9 mouse cellular contexts compared by ENCODE assay signal in the genomic region with DNA sequence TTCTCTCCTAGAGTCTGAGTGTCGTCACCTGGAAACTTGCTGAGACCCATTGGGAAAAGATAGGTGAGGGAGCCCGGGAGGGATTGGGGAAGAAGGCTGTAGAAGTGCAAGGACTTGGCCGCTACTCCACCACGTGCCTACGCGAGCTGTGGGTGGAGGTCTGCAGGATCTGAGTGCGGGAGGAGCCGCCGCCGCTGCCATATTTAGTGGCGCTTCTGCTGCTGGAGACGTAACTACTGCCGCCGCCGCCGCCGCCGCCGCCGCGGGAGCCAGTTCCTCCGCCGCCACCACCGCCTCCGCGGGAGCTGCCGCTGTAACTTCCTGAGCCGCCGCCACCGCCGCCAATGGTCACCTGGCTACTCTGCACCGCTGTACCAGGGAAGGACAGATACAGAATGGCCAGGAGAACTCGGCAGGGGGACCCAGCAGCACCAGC. TPM values are rescaled to one million over a fixed set of nuclear protein-coding genes. Genes with fewer than 3 reads are reported as not detected.
DNase-seq lines count a peak whose midpoint lies in the region; ATAC-seq and TF ChIP-seq lines count a peak whose summit lies in the region.
"Had no signal": no experiment of that assay in that cellular context is flagged by ENCODE, and none has a peak within 500 bp of the region (broad histone marks: within the 10 kb centered on the region; RNA-seq: fewer than 3 reads in every experiment).

No protein-coding gene starts in this region.

- no peaks in the 10 kb centered on the region for H3K9me3 ChIP-seq in heart, embryonic 16.5 days (replicated peaks; ENCODE audit: control insufficient read depth, low read length)
- no peaks in the 10 kb centered on the region for H3K9me3 ChIP-seq in kidney, postnatal 0 days (replicated peaks; ENCODE audit: low read length)
- H3K9me3 ChIP-seq in liver, postnatal 0 days (ENCODE audit: low read length) = no peaks in the 10 kb centered on the region
- H3K9me3 ChIP-seq in neural tube, embryonic 12.5 days = no peaks in the 10 kb centered on the region

- peak overlapping the region; percentile 79 for H3K4me2 ChIP-seq in heart, embryonic 16.5 days (ENCODE audit: low read depth, low read length)
- peak overlapping the region; percentile 79 for H3K4me2 ChIP-seq in kidney, postnatal 0 days (ENCODE audit: low read length)
- H3K4me2 ChIP-seq in liver, postnatal 0 days (ENCODE audit: low read depth, low read length) = peak overlapping the region; percentile 66
- H3K4me2 ChIP-seq in neural tube, embryonic 12.5 days (replicated peaks) = peak overlapping the region; percentile 89

- TF ChIP-seq CTCF in kidney, postnatal 0 days (IDR thresholded peaks at IDR 0.05; ENCODE audit: low read depth) = no peak
- TF ChIP-seq CTCF in liver, postnatal 0 days (IDR thresholded peaks at IDR 0.05; ENCODE audit: low read depth) = no peak

- DNase-seq in gastrocnemius, postnatal 14 days = peak; percentile 9
- DNase-seq in gastrocnemius, postnatal 36 days = no peak
- DNase-seq in embryo, embryonic 10.5 days (ENCODE audit: low spot score) = peak; percentile 51
- DNase-seq in kidney, postnatal 0 days (ENCODE audit: low spot score) = peak; percentile 57
- DNase-seq in liver, postnatal 0 days = peak; percentile 50
- peak; percentile 60 for DNase-seq in urinary bladder, postnatal 14 days (ENCODE audit: low spot score)

- TF ChIP-seq EP300 in liver, postnatal 0 days (IDR thresholded peaks at IDR 0.05; ENCODE audit: low read depth) = no peak

- peak overlapping the region; percentile 51 for H3K4me3 ChIP-seq in heart, embryonic 16.5 days (ENCODE audit: low read length)
- peak overlapping the region; percentile 32 for H3K4me3 ChIP-seq in kidney, postnatal 0 days (replicated peaks; ENCODE audit: low read depth, low read length)
- H3K4me3 ChIP-seq in liver, postnatal 0 days (ENCODE audit: low read depth, low read length) = peak overlapping the region; percentile 28
- peak overlapping the region; percentile 39 for H3K4me3 ChIP-seq in neural tube, embryonic 12.5 days

- under 1% methylated on average over 33 of the region's 33 CpGs for WGBS in heart, embryonic 16.5 days
- WGBS in kidney, postnatal 0 days = under 1% methylated on average over 31 of the region's 33 CpGs
- under 1% methylated on average over 33 of the region's 33 CpGs for WGBS in liver, postnatal 0 days (ENCODE audit: insufficient replicate concordance)
- under 1% methylated on average over 33 of the region's 33 CpGs for WGBS in neural tube, embryonic 12.5 days

- no peak for ATAC-seq in heart, embryonic 16.5 days (replicated peaks; ENCODE audit: extremely low read depth, insufficient read depth, low FRiP score)
- ATAC-seq in kidney, postnatal 0 days (replicated peaks; ENCODE audit: low FRiP score, low read depth) = no peak; the same call in 1 of the 2 replicates
- ATAC-seq in liver, postnatal 0 days = no peak
- no peak for ATAC-seq in neural tube, embryonic 12.5 days (ENCODE audit: low FRiP score, low read depth)

- H3K27me3 ChIP-seq in heart, embryonic 16.5 days (ENCODE audit: control insufficient read depth, insufficient read depth, low read length) = peaks cover 43% of the 10 kb centered on the region
- H3K27me3 ChIP-seq in kidney, postnatal 0 days (ENCODE audit: insufficient read depth, low read length) = no peaks in the 10 kb centered on the region; the same call in 1 of the 2 replicates
- peaks cover 43% of the 10 kb centered on the region for H3K27me3 ChIP-seq in liver, postnatal 0 days (ENCODE audit: insufficient read depth, low read length)
- H3K27me3 ChIP-seq in neural tube, embryonic 12.5 days (replicated peaks) = peaks cover 48% of the 10 kb centered on the region

- H3K4me1 ChIP-seq in heart, embryonic 16.5 days (ENCODE audit: control insufficient read depth, insufficient read depth, low read length) = peaks cover 4% of the 10 kb centered on the region; the same call in 1 of the 2 replicates
- H3K4me1 ChIP-seq in kidney, postnatal 0 days (replicated peaks; ENCODE audit: insufficient read depth, low read length) = no peaks in the 10 kb centered on the region
- peaks cover 6% of the 10 kb centered on the region; the same call in 1 of the 2 replicates for H3K4me1 ChIP-seq in liver, postnatal 0 days (ENCODE audit: insufficient read depth)
- peaks cover 14% of the 10 kb centered on the region for H3K4me1 ChIP-seq in neural tube, embryonic 12.5 days

- no peak overlapping the region for H3K27ac ChIP-seq in heart, embryonic 16.5 days (ENCODE audit: low read length)
- H3K27ac ChIP-seq in kidney, postnatal 0 days = no peak overlapping the region
- H3K27ac ChIP-seq in liver, postnatal 0 days (ENCODE audit: low read depth) = no peak overlapping the region
- H3K27ac ChIP-seq in neural tube, embryonic 12.5 days = no peak overlapping the region
- H3K27ac ChIP-seq: macrophage had no signal

- H3K36me3 ChIP-seq in heart, embryonic 16.5 days (ENCODE audit: control insufficient read depth, insufficient read depth) = no peaks in the 10 kb centered on the region
- no peaks in the 10 kb centered on the region for H3K36me3 ChIP-seq in kidney, postnatal 0 days (ENCODE audit: insufficient read depth, low read length)
- no peaks in the 10 kb centered on the region for H3K36me3 ChIP-seq in liver, postnatal 0 days (replicated peaks; ENCODE audit: insufficient read depth, low read length)
- no peaks in the 10 kb centered on the region for H3K36me3 ChIP-seq in neural tube, embryonic 12.5 days

- H3K9ac ChIP-seq in heart, embryonic 16.5 days (ENCODE audit: low read length) = peak overlapping the region; percentile 28
- 0 out of 2 replicates have a peak overlapping the region, but pooled peaks have one; percentile 40 for H3K9ac ChIP-seq in kidney, postnatal 0 days (ENCODE audit: low read depth, low read length)
- no peak overlapping the region for H3K9ac ChIP-seq in liver, postnatal 0 days (replicated peaks)
- H3K9ac ChIP-seq in neural tube, embryonic 12.5 days = peak overlapping the region; percentile 48

- intact Hi-C loops in gastrocnemius, postnatal 14 days (cut with DNase I; ENCODE audit: low total_unique reads) = no loop called here
- intact Hi-C loops in gastrocnemius, postnatal 36 days (cut with DNase I) = no loop called here

RNA-seq across cellular contexts. Expression of gene Krt1, which starts 9.2 kb away (rescaled TPM):
- total RNA-seq in gastrocnemius, postnatal 14 days (2021) = not detected
- total RNA-seq in gastrocnemius, postnatal 36 days (2021) = not detected
- polyA plus RNA-seq in heart, embryonic 16.5 days (2015; fragmentation: Nextera tagmentation; extraction: Ambion mirVana) = 0.11 and 0.25 TPM in 2 replicates
- polyA plus RNA-seq in kidney, postnatal 0 days (2015; fragmentation: Nextera tagmentation; extraction: Ambion mirVana) = 0.59 and 1.1 TPM in 2 replicates
- not detected in 2 replicates for polyA plus RNA-seq in liver, postnatal 0 days (2015; fragmentation: Nextera tagmentation; extraction: Ambion mirVana)
- 1.6 and 2.5 TPM in 2 replicates for polyA plus RNA-seq in neural tube, embryonic 12.5 days (2016; fragmentation: Nextera tagmentation; extraction: Ambion mirVana)
- polyA plus RNA-seq: macrophage had no signal

RNA-seq across cellular contexts. Expression of gene Krt77, which starts 9.8 kb away (rescaled TPM):
- total RNA-seq in gastrocnemius, postnatal 14 days (2021) = not detected
- not detected for total RNA-seq in gastrocnemius, postnatal 36 days (2021)
- 0.07 TPM in 2 replicates for polyA plus RNA-seq in heart, embryonic 16.5 days (2015; fragmentation: Nextera tagmentation; extraction: Ambion mirVana)
- not detected in 2 replicates for polyA plus RNA-seq in kidney, postnatal 0 days (2015; fragmentation: Nextera tagmentation; extraction: Ambion mirVana)
- polyA plus RNA-seq in liver, postnatal 0 days (2015; fragmentation: Nextera tagmentation; extraction: Ambion mirVana) = not detected in 2 replicates
- polyA plus RNA-seq in neural tube, embryonic 12.5 days (2016; fragmentation: Nextera tagmentation; extraction: Ambion mirVana) = not detected in 2 replicates
- polyA plus RNA-seq: macrophage had no signal

RNA-seq across cellular contexts. Expression of gene Krt76, which starts 33.0 kb away (rescaled TPM):
- not detected for total RNA-seq in gastrocnemius, postnatal 14 days (2021)
- not detected for total RNA-seq in gastrocnemius, postnatal 36 days (2021)
- not detected in 2 replicates for polyA plus RNA-seq in heart, embryonic 16.5 days (2015; fragmentation: Nextera tagmentation; extraction: Ambion mirVana)
- not detected in 2 replicates for polyA plus RNA-seq in kidney, postnatal 0 days (2015; fragmentation: Nextera tagmentation; extraction: Ambion mirVana)
- not detected in 2 replicates for polyA plus RNA-seq in liver, postnatal 0 days (2015; fragmentation: Nextera tagmentation; extraction: Ambion mirVana)
- not detected in 2 replicates for polyA plus RNA-seq in neural tube, embryonic 12.5 days (2016; fragmentation: Nextera tagmentation; extraction: Ambion mirVana)
- polyA plus RNA-seq: macrophage had no signal

RNA-seq across cellular contexts. Expression of gene Krt2, which starts 41.8 kb away (rescaled TPM):
- total RNA-seq in gastrocnemius, postnatal 14 days (2021) = not detected
- total RNA-seq in gastrocnemius, postnatal 36 days (2021) = not detected
- not detected in 2 replicates for polyA plus RNA-seq in heart, embryonic 16.5 days (2015; fragmentation: Nextera tagmentation; extraction: Ambion mirVana)
- polyA plus RNA-seq in kidney, postnatal 0 days (2015; fragmentation: Nextera tagmentation; extraction: Ambion mirVana) = not detected in 2 replicates
- polyA plus RNA-seq in liver, postnatal 0 days (2015; fragmentation: Nextera tagmentation; extraction: Ambion mirVana) = not detected in 2 replicates
- polyA plus RNA-seq in neural tube, embryonic 12.5 days (2016; fragmentation: Nextera tagmentation; extraction: Ambion mirVana) = not detected in 2 replicates
- polyA plus RNA-seq: macrophage had no signal

RNA-seq across cellular contexts. Expression of gene Krt73, which starts 57.6 kb away (rescaled TPM):
- total RNA-seq in gastrocnemius, postnatal 14 days (2021) = not detected
- not detected for total RNA-seq in gastrocnemius, postnatal 36 days (2021)
- polyA plus RNA-seq in heart, embryonic 16.5 days (2015; fragmentation: Nextera tagmentation; extraction: Ambion mirVana) = not detected in 2 replicates
- not detected in 2 replicates for polyA plus RNA-seq in kidney, postnatal 0 days (2015; fragmentation: Nextera tagmentation; extraction: Ambion mirVana)
- not detected in 2 replicates for polyA plus RNA-seq in liver, postnatal 0 days (2015; fragmentation: Nextera tagmentation; extraction: Ambion mirVana)
- polyA plus RNA-seq in neural tube, embryonic 12.5 days (2016; fragmentation: Nextera tagmentation; extraction: Ambion mirVana) = 0.27 and 0.34 TPM in 2 replicates
- polyA plus RNA-seq: macrophage had no signal

Comparison
In these comparisons a context has a peak if more than half of its experiments do, and no peak if none do; other contexts are left out.
1. DNase-seq: peak in gastrocnemius, postnatal 14 days (single experiment), embryo, embryonic 10.5 days (single experiment), kidney, postnatal 0 days (single experiment), liver, postnatal 0 days (single experiment) and urinary bladder, postnatal 14 days (single experiment); none in gastrocnemius, postnatal 36 days (0 of 2).
2. Peak in every context shown above with its lines, with median percentiles within 50 percentile points of each other: H3K4me2 ChIP-seq and H3K4me3 ChIP-seq.